Mouse (Mus musculus): ENCODE data around the gene Jazf1.

The Jazf1 gene

DNA sequence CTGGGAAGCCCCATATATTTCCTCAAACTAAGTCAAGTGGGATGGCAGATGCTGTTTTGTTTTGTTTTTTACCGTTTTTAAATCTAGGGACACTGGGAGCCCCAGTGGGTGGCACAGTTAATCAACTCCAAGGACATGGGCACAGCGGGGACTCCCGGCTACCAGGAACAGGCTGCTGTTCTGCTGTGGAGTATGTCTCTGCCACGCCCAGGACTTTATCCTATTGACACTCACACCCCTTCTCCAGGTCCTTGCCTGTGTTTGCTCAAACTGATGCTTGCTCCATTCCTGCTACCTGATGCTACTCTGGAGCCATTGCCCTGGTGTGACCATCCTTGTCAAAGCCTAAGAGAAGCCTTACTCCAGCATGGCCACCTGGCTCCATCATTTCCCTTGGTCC lies 277.6 kb downstream of the Jazf1 start:
- no peak for DNase-seq

DNA sequence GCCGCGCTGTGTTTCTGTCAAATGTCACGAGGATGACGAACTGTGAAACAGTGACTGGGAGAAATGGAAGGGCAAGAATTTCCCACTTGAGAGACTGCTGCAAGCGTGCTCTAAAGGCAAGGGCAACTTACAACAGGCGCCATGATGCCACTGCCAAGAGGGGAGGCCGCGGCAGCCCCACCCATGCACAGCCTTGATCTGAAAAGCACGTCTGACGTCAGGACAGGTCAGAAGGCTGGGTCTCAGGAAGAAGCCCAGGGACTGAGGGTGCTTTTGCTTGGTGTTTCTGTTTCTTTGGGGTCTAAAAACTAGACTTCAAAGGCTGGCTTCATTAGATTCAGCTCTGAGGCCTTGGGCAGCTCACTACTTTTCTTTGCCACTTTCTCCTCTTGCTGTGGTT lies 278.1 kb downstream of the Jazf1 start:
- DNase-seq, result no peak

DNA sequence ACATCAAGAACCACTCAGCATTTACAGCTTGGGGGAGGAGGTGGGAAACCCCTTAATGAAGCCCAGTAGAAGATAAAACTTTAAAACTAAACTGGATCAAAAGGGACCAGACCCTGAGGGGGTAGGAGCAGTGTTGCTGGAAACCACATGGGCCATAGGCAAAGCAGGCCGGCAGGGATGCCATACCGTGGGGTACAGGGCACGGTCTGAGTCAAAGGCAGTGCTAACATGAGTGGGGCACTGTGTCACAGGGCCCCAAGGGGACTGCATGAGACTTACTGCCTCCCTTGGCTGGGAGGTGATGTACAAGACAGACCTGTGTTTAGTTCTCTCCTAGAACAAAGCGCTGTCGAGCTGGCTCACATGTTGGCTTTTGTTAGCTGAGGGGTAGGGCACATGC lies 288.9 kb downstream of the Jazf1 start:
- no peak for DNase-seq

DNA sequence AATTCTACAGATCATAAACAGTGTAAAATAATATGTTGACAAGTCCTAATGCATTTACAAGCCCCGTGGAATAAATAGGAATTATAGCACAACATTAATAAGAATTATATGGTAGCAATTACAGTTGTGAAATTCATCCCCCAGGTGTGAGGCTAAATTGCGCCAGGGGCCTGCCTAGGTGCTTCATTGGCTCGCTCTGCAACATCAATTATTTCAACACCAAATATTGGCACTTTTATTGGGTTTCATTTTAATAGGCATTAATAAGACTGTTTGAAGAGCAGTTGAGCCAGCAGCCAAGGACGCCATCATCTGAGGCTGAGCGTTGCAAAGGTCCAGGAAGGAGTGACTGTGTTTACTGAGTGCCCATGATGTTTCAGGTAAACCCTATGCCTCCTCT lies 289.9 kb downstream of the Jazf1 start:
- no peak for DNase-seq

- DNase-seq, result no peak
Observed at GRCm38 (mm10) chr6:52777034-52777433, 291.4 kb downstream of the Jazf1 start.

DNA sequence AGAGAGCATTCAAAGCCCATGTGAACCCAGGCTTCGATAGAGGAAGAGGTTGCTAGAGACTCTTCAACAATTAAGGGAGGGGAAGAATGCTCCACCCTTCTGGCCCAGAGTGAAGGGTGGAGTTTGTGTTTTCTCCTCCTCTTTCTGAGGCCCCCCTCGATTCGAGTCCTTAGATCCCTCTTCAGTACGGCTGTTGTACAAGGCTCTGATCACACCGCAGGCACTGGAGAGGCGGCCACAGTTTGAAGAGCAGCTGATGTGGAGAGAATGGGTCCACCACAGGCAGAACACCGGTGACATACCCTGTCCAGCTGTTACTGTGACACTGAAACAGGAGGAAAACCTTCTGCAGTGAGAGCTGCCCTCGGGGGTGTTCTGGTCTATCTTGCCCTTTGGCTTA lies 292.5 kb downstream of the Jazf1 start:
- DNase-seq, result no peak

- DNase-seq, result no peak
Observed at GRCm38 (mm10) chr6:52775350-52775749, 293.1 kb downstream of the Jazf1 start.

DNA sequence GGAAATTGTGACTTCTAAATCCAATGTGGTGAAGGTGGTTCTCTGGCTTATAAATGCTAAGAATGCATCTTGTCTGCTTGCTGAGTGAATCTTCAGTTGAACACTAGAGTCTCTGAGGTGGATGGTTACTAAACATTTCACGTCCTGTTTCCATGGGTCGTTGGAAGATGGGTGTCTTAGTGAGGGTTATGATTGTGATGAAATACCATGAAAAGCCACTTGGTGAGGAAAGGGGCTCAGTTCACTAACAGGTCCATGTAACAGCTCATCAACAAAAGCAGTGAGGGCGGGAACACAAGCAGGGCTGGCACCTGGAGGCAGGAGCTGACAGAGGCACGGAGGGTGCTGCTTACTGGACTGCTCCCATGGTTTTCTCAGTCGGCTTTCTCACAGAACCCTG lies 295.3 kb downstream of the Jazf1 start:
- DNase-seq, result no peak

- no peak for DNase-seq
Observed at GRCm38 (mm10) chr6:52770789-52771188, 297.6 kb downstream of the Jazf1 start.

DNA sequence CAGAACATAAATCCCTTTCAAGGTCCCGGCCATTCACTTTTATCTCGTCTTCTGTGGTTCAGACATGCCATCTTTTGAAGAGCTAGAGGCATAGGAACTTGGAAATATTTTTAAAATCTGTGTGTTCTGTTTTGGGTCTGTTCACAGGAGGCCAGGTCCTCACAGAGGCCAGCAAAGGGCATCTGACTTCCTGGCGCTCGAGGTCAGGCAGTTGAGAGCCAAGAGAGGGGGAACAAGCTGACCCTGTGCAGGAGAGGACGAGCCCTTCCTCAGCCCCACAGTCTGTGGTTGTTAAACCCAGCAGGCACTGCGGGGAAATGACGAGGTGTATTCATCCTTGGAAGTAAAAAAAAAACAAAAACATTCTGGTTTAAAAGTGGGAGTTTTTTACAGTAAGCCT lies 303.2 kb downstream of the Jazf1 start:
- DNase-seq, result no peak

DNA sequence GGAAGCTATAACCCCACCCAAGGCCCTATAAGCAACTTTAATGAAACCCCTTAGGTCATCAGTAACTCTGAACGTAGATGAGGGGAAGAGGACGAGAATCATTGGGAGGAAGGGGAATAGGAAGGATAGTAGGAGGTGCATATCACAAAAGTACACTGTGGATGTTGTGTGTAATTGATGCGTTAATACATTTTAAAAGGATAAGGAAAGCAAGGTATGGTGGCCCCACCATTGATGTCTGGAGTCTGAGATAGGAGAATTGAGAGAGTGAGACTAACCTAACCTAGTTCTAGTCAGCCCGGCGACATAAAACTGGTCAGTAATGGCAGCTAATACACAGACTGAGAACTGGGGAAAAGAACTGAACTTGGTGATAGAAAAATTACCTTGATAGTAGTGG lies 315.6 kb downstream of the Jazf1 start:
- no peak for DNase-seq

DNA sequence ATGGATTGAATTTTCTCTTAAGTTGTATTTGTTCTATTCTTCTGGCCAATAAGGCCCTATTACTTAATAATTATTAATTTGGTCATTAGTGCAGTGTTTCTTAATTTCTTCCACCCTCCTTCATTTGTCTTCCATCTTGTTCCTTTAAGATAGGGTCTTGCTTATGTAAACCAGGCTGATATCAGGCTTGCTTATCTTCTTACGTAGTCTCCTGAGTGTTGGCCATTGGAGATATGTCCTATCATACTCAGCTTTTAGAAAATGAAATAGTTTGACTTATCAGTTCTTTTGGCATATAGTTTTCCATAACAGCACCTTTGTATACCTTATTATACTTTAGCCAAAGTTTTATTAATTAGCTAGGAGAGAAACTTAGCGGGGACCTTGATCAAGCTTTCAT lies 333.8 kb downstream of the Jazf1 start:
- DNase-seq, result no peak

- no peak for DNase-seq
Observed at GRCm38 (mm10) chr6:52730338-52730737, 338.1 kb downstream of the Jazf1 start.

GRCm38 (mm10) chr6:52724805-52725439 lies 343.5 kb downstream of the Jazf1 start:
- peak; percentile 28 for DNase-seq

Measured in right cerebral cortex, postnatal 25 days (tissue).